Mouse (Mus musculus): Measurements from ENCODE around the gene Cnp. TPM values are rescaled to one million over a fixed set of nuclear protein-coding genes. Genes with fewer than 3 reads are reported as not detected.

The Cnp gene
- polyA plus RNA-seq, 1 experiment = 10.2 TPM

DNA sequence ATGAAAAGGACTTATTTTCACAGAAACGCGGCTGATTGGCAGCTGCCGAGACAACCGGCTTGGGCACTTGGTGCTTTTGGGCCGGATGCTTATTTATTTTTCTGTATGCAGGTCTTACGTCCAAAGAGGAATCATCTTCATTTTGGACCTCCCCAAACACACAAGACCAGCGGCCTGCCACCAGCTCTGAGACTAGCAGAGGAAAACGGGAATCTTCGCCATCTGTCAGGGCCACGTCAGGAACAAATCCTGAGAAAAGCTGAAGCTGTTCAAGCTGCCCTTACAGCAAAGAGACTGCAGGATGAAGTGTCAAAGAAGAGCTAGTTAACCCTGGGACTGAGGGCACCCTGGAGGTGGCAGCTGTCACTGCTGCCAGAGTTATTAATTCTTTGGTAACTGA lies 30.7 kb downstream of the Cnp start:
- Histone ChIP-seq H3K4me3 (ENCODE audit: insufficient read depth, poor library complexity, severe bottlenecking) (no peak overlapping the region), H3ac (ENCODE audit: control insufficient read depth, insufficient read length, low read depth) (no peak overlapping the region), H3K79me3 (ENCODE audit: low read depth) (peaks cover 83% of the 10 kb centered on the region), H3K36me3 (ENCODE audit: control insufficient read depth, insufficient read depth) (peaks cover 60% of the 10 kb centered on the region), H3K79me2 (ENCODE audit: control insufficient read depth, insufficient read depth) (peaks cover 100% of the 10 kb centered on the region), H3K27me3 (ENCODE audit: control insufficient read depth, insufficient read depth, insufficient read length) (no peaks in the 10 kb centered on the region)
- no peak for TF ChIP-seq CEBPB (IDR thresholded peaks at IDR 0.05; ENCODE audit: low read depth)
- no peak for TF ChIP-seq MYOG (IDR thresholded peaks at IDR 0.05; ENCODE audit: control insufficient read depth, extremely low read depth, insufficient read length)
- TF ChIP-seq MYOD1 (IDR thresholded peaks at IDR 0.05; ENCODE audit: control insufficient read depth, insufficient read length, low read depth) = no peak
- TF ChIP-seq FOSL1 (IDR thresholded peaks at IDR 0.05; ENCODE audit: insufficient read depth, low read length, poor library complexity, severe bottlenecking) = no peak
- TF ChIP-seq CTCF (IDR thresholded peaks at IDR 0.05; ENCODE audit: control insufficient read depth, insufficient read depth, insufficient read length) = no peak
- TF ChIP-seq USF1 (IDR thresholded peaks at IDR 0.05; ENCODE audit: low read depth) = no peak
- no peak for TF ChIP-seq MAX (IDR thresholded peaks at IDR 0.05)

DNA sequence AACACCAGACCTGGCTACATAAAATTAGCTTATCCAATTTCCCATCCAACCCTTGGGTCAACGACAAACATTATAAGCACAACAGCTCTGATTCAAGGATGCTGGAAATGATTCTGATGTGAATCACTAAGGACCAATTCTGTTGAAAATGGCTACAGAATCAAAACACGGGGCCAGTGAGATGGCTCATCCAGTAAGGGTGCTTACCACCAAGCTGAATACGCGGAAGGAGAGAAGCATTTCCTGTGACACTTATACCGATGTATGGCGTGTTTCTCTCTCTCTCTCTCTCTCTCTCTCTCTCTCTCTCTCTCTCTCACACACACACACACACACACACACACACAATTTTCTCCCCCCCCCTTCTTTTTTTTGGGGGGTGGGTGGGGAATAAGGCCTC lies 32.4 kb downstream of the Cnp start:
- Histone ChIP-seq H3K27me3 (ENCODE audit: control insufficient read depth, insufficient read depth, insufficient read length) (no peaks in the 10 kb centered on the region), H3ac (ENCODE audit: control insufficient read depth, insufficient read length, low read depth) (no peak overlapping the region), H3K36me3 (ENCODE audit: control insufficient read depth, insufficient read depth) (peaks cover 53% of the 10 kb centered on the region), H3K79me3 (ENCODE audit: low read depth) (peaks cover 94% of the 10 kb centered on the region), H3K4me3 (ENCODE audit: insufficient read depth, poor library complexity, severe bottlenecking) (no peak overlapping the region), H3K79me2 (ENCODE audit: control insufficient read depth, insufficient read depth) (peaks cover 100% of the 10 kb centered on the region)
- TF ChIP-seq USF1 (IDR thresholded peaks at IDR 0.05; ENCODE audit: low read depth) (no peak), FOSL1 (IDR thresholded peaks at IDR 0.05; ENCODE audit: insufficient read depth, low read length, poor library complexity, severe bottlenecking) (no peak), CTCF (IDR thresholded peaks at IDR 0.05; ENCODE audit: control insufficient read depth, insufficient read depth, insufficient read length) (no peak), MYOD1 (IDR thresholded peaks at IDR 0.05; ENCODE audit: control insufficient read depth, insufficient read length, low read depth) (no peak), MYOG (IDR thresholded peaks at IDR 0.05; ENCODE audit: control insufficient read depth, extremely low read depth, insufficient read length) (no peak), MAX (IDR thresholded peaks at IDR 0.05) (no peak), CEBPB (IDR thresholded peaks at IDR 0.05; ENCODE audit: low read depth) (no peak)

DNA sequence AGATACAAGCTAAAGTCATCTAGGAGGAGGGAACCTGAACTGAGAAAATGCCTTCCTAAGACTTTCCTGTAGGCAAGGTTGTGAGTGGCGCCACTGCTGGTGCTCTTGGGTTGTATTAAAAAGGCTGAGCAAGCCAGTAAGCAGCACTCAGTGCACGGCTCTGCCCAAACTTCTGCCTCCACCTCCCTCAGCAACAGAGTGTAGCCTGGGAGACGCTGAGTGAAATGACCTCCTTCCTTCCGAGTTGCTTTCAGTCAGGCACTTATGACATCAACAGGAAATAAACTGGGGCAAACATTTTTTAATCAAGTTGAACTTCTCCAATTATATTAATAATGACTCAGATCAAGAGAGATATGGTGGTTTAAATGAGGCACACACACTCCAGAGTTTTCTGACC lies 34.1 kb downstream of the Cnp start:
- TF ChIP-seq MYOD1 (IDR thresholded peaks at IDR 0.05; ENCODE audit: control insufficient read depth, insufficient read length, low read depth) (no peak), MYOG (IDR thresholded peaks at IDR 0.05; ENCODE audit: control insufficient read depth, extremely low read depth, insufficient read length) (no peak), CEBPB (IDR thresholded peaks at IDR 0.05; ENCODE audit: low read depth) (no peak), MAX (IDR thresholded peaks at IDR 0.05) (no peak), CTCF (IDR thresholded peaks at IDR 0.05; ENCODE audit: control insufficient read depth, insufficient read depth, insufficient read length) (no peak), FOSL1 (IDR thresholded peaks at IDR 0.05; ENCODE audit: insufficient read depth, low read length, poor library complexity, severe bottlenecking) (no peak), USF1 (IDR thresholded peaks at IDR 0.05; ENCODE audit: low read depth) (no peak)
- Histone ChIP-seq H3K79me3 (ENCODE audit: low read depth) (peaks cover 95% of the 10 kb centered on the region), H3K79me2 (ENCODE audit: control insufficient read depth, insufficient read depth) (peaks cover 100% of the 10 kb centered on the region), H3K27me3 (ENCODE audit: control insufficient read depth, insufficient read depth, insufficient read length) (no peaks in the 10 kb centered on the region), H3K4me3 (ENCODE audit: insufficient read depth, poor library complexity, severe bottlenecking) (no peak overlapping the region), H3K36me3 (ENCODE audit: control insufficient read depth, insufficient read depth) (peaks cover 50% of the 10 kb centered on the region), H3ac (ENCODE audit: control insufficient read depth, insufficient read length, low read depth) (no peak overlapping the region)

DNA sequence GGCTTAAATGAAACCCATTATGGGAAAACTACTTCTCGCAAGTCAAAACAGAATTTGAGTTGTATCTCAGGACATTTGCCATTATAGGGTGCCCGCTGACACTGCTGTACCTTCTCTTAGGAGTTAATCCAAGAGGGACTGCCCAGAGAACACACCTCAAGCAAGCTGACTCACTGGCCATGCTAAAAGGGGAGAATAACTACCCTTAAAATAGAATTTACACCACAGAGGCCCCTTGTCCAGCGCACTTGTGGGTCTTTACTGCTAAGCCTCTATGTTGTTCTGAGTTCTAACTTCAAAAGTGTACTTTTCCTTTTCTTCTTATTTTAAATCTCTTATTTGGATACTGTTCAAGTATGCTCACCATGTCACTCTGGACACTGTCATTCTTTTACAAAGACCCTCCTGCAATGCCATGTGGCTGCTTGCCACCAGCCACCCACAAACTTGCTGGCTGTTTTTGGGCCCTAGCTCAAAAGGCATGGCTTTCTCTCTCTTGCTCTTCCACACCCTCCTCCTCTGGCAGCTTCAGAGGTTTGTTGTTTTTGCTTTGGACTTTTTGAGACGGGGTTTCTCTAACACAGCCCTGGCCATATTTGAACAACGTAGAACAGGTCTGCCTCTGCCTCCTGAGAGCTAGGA lies 34.8 kb downstream of the Cnp start:
- peaks cover 100% of the 10 kb centered on the region for H3K79me2 ChIP-seq (ENCODE audit: control insufficient read depth, insufficient read depth)
- TF ChIP-seq CTCF (IDR thresholded peaks at IDR 0.05; ENCODE audit: control insufficient read depth, insufficient read depth, insufficient read length) = no peak
- no peak for TF ChIP-seq USF1 (IDR thresholded peaks at IDR 0.05; ENCODE audit: low read depth)
- no peak for TF ChIP-seq FOSL1 (IDR thresholded peaks at IDR 0.05; ENCODE audit: insufficient read depth, low read length, poor library complexity, severe bottlenecking)
- no peak for TF ChIP-seq CEBPB (IDR thresholded peaks at IDR 0.05; ENCODE audit: low read depth)
- TF ChIP-seq MAX (IDR thresholded peaks at IDR 0.05) = no peak
- TF ChIP-seq MYOD1 (IDR thresholded peaks at IDR 0.05; ENCODE audit: control insufficient read depth, insufficient read length, low read depth) = no peak
- no peak for TF ChIP-seq MYOG (IDR thresholded peaks at IDR 0.05; ENCODE audit: control insufficient read depth, extremely low read depth, insufficient read length)
- H3K4me3 ChIP-seq (ENCODE audit: insufficient read depth, poor library complexity, severe bottlenecking) = no peak overlapping the region
- no peak overlapping the region for H3ac ChIP-seq (ENCODE audit: control insufficient read depth, insufficient read length, low read depth)
- no peaks in the 10 kb centered on the region for H3K27me3 ChIP-seq (ENCODE audit: control insufficient read depth, insufficient read depth, insufficient read length)
- peaks cover 50% of the 10 kb centered on the region for H3K36me3 ChIP-seq (ENCODE audit: control insufficient read depth, insufficient read depth)
- peaks cover 94% of the 10 kb centered on the region for H3K79me3 ChIP-seq (ENCODE audit: low read depth)

DNA sequence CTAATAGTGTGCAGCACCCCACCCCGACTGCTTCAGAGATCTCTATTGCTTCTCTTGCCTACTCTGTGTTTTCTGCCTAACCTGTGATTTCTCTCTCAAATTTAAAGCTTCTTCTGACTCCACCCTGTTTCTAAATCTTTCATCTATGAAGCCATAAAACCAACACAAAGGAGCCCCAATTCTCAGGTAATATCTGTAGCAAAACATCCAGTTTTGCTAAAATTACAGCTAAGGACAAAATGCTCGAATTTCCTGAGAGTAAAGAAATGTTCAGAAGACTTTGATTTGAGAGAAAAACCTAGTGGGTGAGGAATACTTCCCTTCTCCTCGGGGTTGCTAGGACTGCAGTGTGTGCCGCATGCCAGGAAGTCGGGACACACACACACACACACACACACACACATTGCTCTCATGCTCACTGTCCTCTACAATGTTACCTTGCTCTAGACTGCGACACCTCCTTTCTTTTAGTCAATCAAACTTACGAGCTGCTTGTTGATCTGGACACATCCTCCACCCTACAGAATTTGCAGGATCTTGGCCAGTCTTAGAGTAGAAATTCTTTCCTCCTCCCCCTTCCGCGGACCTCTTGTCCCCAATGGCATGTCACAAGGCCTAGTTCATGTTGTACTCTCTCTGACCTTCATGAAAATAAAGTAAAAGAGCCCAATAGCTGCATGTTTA lies 35.4 kb downstream of the Cnp start:
- Histone ChIP-seq H3K79me2 (ENCODE audit: control insufficient read depth, insufficient read depth) (peaks cover 100% of the 10 kb centered on the region), H3K36me3 (ENCODE audit: control insufficient read depth, insufficient read depth) (peaks cover 50% of the 10 kb centered on the region), H3K79me3 (ENCODE audit: low read depth) (peaks cover 96% of the 10 kb centered on the region), H3K27me3 (ENCODE audit: control insufficient read depth, insufficient read depth, insufficient read length) (no peaks in the 10 kb centered on the region), H3K4me3 (ENCODE audit: insufficient read depth, poor library complexity, severe bottlenecking) (no peak overlapping the region), H3ac (ENCODE audit: control insufficient read depth, insufficient read length, low read depth) (no peak overlapping the region)
- TF ChIP-seq MYOG (IDR thresholded peaks at IDR 0.05; ENCODE audit: control insufficient read depth, extremely low read depth, insufficient read length) (no peak), FOSL1 (IDR thresholded peaks at IDR 0.05; ENCODE audit: insufficient read depth, low read length, poor library complexity, severe bottlenecking) (no peak), CTCF (IDR thresholded peaks at IDR 0.05; ENCODE audit: control insufficient read depth, insufficient read depth, insufficient read length) (no peak), CEBPB (IDR thresholded peaks at IDR 0.05; ENCODE audit: low read depth) (no peak), MAX (IDR thresholded peaks at IDR 0.05) (no peak), USF1 (IDR thresholded peaks at IDR 0.05; ENCODE audit: low read depth) (no peak), MYOD1 (IDR thresholded peaks at IDR 0.05; ENCODE audit: control insufficient read depth, insufficient read length, low read depth) (no peak)
